Mouse (Mus musculus): Measurements from ENCODE around the gene Il4.

The Il4 gene

GRCm38 (mm10) chr11:53623573-53623972 lies 5.1 kb upstream of the Il4 start:
- no peak for DNase-seq

- DNase-seq: no peak
These were observed 4.0 kb upstream of the Il4 start for GRCm38 (mm10) chr11:53622440-53622806.

- no peak for DNase-seq
These were observed 3.3 kb upstream of the Il4 start for GRCm38 (mm10) chr11:53621582-53622439.

GRCm38 (mm10) chr11:53620094-53620493 lies 1.6 kb upstream of the Il4 start:
- no peak for DNase-seq

- DNase-seq: no peak
These were observed 959 bp upstream of the Il4 start for GRCm38 (mm10) chr11:53619428-53619827.

- no peak for DNase-seq
These were observed 833 bp downstream of the Il4 start for GRCm38 (mm10) chr11:53617562-53618109.

- no peak for DNase-seq
These were observed 1.5 kb downstream of the Il4 start for GRCm38 (mm10) chr11:53616748-53617558.

GRCm38 (mm10) chr11:53615575-53615974 lies 2.9 kb downstream of the Il4 start:
- no peak for DNase-seq

GRCm38 (mm10) chr11:53615172-53615571 lies 3.3 kb downstream of the Il4 start:
- DNase-seq: no peak

GRCm38 (mm10) chr11:53609672-53610071 lies 8.8 kb downstream of the Il4 start:
- DNase-seq: no peak

GRCm38 (mm10) chr11:53609231-53609630 lies 9.2 kb downstream of the Il4 start:
- no peak for DNase-seq

- no peak for DNase-seq
These were observed 12.9 kb downstream of the Il4 start for GRCm38 (mm10) chr11:53605609-53606008.

GRCm38 (mm10) chr11:53604983-53605382 lies 13.5 kb downstream of the Il4 start:
- no peak for DNase-seq

GRCm38 (mm10) chr11:53591116-53591515 lies 27.4 kb downstream of the Il4 start:
- no peak for DNase-seq

- peak; percentile 30 to 45 for DNase-seq
These were observed 28.1 kb downstream of the Il4 start for GRCm38 (mm10) chr11:53590368-53590768.

- DNase-seq: no peak
These were observed 30.2 kb downstream of the Il4 start for GRCm38 (mm10) chr11:53588279-53588678.

GRCm38 (mm10) chr11:53585510-53585909 lies 33.0 kb downstream of the Il4 start:
- no peak for DNase-seq

- no peak for DNase-seq
These were observed 33.6 kb downstream of the Il4 start for GRCm38 (mm10) chr11:53584849-53585248.

GRCm38 (mm10) chr11:53583151-53583550 lies 35.3 kb downstream of the Il4 start:
- DNase-seq: no peak

GRCm38 (mm10) chr11:53580562-53580961 lies 37.9 kb downstream of the Il4 start:
- DNase-seq: no peak

GRCm38 (mm10) chr11:53567224-53568014 lies 51.0 kb downstream of the Il4 start, which contains the start of gene Kif3a:
Gene Kif3a (plus strand): TSS chr11:53567379.
- peak; percentile 96 to 97 for DNase-seq

- DNase-seq: no peak
These were observed 51.8 kb downstream of the Il4 start for GRCm38 (mm10) chr11:53566646-53567045.

GRCm38 (mm10) chr11:53561986-53562385 lies 56.5 kb downstream of the Il4 start:
- no peak for DNase-seq

Data from lung, postnatal 4 days (tissue).